Mouse (Mus musculus): Measurements from ENCODE around the gene Slc25a21.

The Slc25a21 gene

DNA sequence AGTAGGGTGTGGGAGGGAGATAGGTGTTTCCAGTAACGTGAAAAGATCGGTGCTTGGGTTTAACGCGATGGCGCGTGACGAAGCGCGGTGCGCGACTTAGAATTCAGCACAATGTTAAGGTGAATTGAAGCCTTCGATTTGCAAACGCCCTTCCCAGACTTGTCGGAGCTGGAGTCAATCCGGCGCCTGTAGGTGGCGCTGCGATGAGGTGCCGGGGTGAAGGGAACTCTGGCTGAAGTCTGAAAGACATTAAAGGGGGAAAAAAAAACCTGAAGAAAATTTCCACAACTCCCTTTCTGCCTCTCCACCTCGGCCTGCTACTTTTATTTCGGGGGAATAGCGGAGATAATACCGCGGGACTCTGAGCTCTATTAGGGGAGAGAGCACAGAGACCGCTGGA, 507.5 kb downstream of the Slc25a21 start:
- no peak for DNase-seq (ENCODE audit: low spot score)

DNA sequence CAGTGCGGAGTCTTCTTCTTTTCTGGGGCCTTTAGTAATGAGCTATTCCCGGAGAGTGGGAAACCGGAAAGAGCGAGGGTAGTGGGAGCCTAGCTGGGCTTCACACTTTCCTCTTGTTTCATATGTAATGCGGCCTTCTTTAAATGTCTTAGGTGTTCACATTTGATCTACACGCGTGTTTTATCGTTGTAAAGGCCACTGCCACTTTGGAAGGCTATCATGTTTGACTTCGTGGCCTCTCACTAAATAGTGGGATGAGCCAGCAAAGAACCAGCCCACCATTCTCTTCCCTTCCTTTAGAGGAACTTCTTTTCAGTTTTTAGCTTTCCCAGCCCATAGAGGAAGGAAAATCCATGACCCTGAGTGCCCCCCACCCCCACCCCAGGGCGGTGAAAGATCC, 507.9 kb downstream of the Slc25a21 start:
- DNase-seq (ENCODE audit: low spot score): no peak

DNA sequence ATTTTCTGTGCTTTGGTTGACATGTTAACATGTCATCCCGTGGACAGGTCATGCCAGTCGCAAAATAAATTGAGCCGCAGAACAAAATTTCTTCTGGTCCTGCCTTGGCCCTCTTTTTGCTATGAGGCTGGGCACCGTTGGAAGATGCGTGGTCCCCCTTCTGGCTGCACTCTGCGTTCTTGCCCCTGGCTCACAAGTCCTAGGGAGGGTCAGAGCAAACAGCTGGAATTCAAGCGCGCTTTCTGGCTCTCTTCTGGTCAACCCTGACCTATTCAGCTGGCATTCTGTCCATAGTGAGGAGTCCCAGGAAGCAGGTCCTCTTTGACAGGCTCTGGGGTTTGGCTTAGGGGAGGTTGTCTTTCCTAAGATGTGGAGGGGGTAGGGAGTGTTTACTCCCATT, 508.4 kb downstream of the Slc25a21 start:
- DNase-seq (ENCODE audit: low spot score): no peak

DNA sequence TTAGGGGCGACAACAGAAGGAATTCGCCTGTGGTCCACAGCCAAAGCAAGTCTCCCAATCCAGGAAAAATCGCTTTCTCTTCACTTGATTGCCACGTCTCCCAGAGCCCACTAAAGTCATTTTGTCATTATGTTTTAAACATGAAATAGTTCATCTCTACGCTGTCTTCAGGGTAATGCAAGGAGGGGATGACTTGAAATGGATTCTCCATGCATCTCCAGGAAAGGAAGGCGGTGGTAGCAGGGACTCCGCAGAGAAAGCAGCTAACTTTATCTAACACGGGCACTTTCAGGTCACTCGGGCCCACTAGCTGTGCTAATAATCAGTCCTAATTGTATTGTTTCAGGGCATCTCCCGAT, 508.8 kb downstream of the Slc25a21 start:
- DNase-seq (ENCODE audit: low spot score): no peak

DNA sequence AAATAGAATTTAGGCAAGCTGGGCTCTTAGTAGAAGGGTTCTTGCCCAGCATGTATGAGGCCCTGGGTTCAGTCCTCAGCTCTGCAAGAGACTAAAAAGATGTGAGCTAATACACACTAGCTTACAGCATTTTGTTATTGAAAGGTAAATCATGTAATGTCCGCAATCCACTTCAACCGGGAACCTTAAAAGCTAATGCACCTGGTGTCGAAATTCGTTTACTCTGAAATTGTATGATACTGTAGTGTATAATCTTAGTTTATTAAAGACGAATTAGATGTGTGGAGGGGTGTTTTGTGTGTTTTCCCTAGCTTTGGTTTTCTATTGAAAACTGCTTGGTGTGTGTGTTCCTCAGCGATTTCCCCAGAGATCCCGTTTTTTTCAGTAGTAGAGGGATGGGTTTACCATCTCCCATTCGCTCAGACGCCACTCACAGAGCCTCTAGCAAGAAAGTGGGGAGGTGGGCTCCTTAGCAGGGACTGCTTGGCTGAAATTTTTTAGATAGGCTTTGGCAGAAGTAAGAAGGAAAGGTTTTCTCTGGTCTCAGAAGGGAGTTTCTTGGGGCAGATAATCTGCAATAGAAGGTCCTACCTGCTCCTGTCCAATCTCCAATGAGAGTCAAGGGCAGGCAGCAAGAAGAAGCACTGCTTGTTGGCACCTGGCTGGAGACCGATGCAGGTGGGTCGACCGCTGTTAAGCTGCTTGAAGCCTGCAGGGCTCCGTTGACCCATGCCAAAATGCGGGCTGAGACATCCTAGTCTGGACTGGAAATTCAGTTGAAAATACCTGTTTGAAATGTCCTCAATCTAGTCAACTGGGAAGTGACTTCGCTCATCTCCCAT, 509.4 kb downstream of the Slc25a21 start:
- DNase-seq (ENCODE audit: low spot score): no peak

DNA sequence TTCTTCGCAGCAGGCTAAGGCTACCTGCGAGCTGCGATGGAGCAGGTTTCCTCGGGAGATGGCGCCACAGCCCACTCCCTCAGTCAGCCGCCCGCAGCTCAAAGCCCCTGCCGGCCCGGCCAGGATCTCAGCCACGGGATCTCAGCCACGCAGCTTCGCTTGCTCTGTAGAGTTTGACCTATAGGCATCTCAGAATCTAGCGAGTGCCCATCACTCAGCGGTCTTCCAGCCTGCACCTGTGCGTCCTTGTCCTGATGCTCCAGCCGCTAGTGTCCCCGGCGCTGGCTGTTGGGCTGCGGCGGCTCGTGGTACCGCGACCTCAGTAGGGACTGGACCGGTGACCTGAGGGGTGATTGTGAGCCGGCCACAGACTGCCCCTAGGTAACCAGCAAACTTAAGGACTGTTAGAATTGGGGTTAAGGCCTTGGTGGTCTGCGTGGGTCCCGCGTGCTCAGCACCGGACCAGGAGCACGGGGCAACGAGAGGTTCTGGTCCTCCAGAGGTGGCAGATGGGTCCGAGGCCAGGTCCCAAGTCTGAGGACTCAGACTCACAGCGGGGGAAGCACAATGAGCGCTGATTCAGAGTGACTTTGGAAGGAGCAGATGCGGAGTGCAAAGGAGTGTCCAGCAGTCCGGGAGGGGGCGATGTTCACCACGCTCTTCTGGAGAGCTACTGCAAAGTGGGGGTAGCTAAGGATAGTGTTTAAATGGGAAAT, 516.0 kb downstream of the Slc25a21 start:
- DNase-seq (ENCODE audit: low spot score): peak; percentile 11

DNA sequence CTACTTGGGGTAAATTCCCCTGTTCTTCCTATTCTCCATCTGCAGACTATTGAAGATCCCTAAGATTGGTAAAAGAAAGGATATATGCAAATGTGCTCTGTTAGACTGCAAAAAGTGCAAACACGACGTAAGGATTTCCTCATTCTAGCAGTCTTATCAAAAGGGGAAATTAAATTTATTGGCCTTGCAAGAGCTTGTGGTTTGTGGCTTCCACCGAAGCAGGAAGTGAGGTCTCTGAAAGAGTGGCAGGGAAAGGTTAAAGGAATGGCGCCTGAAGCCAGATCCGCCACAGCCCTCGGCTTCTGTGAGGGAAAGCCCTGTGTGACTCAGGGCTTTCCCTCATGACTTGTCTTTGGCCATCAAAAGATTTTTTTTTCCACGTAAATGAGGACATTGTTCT, 519.7 kb downstream of the Slc25a21 start:
- no peak for DNase-seq (ENCODE audit: low spot score)

DNA sequence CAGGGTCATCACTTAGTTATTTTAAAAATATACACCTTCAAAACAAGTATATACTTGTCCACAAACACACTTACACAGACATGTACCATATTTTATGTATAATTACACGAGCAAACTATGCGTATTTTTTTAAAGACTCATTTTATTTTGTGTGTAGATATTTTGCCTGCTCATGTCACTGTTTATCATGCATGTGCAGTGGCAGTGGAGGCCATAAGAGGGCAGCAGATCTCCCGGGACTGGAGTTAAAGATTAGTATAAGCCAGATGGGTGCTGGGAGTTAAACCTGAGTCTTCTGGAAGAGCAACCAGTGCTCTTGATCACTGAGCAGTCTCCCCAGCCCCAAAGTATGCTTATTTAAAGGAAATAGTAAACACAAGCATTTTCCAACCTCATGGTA, 522.5 kb downstream of the Slc25a21 start:
- no peak for DNase-seq (ENCODE audit: low spot score)

DNA sequence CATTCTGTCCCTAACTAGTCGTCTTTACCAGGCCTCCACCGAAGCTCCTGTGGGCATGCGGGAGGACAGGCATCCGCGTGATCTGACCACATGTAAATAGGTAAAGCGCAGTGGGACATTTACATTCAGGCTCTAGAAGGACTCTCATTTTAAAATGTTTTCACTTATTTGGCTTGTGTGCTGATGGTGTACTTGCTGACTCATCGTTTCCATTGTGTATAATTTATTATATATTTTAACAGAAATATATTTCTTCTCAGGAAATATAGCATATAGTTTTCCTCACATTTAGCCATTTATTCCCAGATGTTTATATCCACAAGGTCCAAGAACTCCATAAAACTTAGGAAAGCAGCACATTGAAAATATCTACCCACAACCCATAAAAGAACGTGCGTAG, 526.5 kb downstream of the Slc25a21 start:
- DNase-seq (ENCODE audit: low spot score): no peak

DNA sequence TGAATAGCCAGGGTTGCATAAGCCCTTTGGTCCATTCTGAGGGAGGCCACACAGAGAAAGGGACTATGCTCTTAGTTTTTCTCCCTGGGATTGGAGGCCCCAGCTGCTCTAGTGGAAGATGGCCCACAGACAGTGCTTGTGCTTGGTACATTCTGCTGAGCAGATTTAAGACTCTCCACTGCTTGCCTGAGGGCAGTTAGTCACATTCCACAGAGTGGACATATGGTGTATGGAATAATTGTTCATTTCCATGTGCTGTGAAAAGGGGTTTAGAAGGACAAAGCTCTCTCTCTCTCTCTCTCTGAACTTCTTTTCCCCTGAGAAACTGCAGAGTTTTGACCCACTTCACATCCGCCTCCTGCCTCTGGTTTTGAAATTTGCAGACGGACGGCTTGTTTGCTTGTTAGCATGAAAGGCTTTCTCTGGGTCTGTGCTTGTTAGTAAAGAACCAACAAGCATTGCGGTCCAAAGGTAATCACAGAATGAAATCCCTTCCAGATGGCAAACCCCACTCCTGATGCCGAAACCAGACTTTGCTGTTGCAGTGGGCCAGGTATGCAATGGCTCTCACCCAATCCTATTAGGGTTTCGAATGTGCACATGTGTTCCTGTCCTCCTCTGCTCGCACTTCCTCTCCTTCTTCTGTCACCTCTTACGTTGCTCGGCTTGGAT, 527.7 kb downstream of the Slc25a21 start:
- no peak for DNase-seq (ENCODE audit: low spot score)
